Mouse (Mus musculus) adrenal gland, adult (tissue): ENCODE data around the gene Polr2b.

ENCODE experiments used
- DNase-seq, 2 experiments: peaks; one replicate each; pipeline ENCODE4 v3.0.0; 2022 to 2023; ENCODE audit warnings: low spot score in 1 of 2; ENCODE audit not compliant: inconsistent age in 2 of 2

Polr2b gene

DNA sequence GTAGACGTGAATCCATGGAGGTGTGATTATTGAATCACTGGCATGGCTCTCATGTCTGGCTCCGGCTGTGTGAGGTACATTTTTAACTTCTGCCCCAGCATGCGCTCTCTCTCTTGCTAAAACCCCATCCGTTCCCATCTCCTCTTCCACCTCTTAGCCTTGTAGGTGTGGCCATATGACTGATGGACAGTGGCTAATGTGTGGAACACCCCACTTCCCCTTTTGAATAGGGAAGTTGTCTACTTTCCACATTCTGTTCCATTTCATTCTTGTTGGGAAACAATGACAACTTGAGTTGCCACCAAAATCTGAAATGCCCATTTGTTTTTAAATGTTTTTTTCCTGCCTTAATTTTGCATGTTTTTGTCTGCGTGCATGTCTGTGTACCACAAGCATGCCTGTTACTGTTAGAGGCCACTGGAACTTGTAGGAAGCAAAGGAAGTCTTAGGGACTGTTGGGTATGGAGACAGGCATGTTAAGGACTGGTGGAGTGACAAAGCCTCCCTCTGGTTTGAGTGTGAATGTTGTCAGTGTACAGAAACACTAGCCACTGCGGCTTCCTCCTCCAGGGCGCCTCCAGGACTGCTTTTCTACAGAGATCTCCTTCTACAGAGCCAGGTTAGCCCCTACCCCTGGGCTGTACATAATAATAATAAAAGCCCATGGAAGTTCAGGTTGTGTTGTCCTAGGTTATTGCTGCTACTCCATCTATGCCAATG lies 17.0 kb upstream of the Polr2b start:
- no peak for DNase-seq

GRCm38 (mm10) chr5:77299486-77299885 lies 10.5 kb upstream of the Polr2b start:
- DNase-seq = no peak

DNA sequence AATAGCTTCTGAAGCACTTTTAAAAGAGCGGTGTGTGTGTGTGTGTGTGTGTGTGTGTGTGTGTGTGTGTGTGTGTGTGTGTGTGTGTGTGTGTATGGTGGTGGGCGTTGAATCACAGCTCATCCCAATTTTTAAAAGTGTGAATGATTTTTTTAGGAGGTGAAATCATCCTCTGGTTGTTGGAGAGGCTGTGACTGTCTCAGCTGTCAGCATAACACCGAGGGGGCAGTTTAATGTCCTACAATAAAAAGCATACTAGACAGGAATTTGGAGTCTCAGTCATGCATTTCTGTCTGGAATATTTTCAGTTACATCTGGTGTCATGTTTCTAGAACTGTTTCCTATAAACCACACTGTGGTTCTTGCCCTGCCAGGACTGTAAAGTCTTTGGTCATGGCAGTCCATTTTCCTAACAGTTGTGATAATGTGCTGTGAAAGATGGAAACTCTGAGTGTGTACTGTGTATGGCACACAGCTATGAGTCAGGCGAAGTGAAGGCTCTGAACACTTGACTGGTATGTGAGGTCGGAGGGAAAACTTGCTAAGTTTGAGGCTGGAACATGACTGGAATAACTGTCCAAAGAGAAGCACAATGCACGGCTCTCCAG lies 8.5 kb upstream of the Polr2b start:
- no peak for DNase-seq

GRCm38 (mm10) chr5:77307821-77308553 lies 2.0 kb upstream of the Polr2b start:
- DNase-seq = no peak

DNA sequence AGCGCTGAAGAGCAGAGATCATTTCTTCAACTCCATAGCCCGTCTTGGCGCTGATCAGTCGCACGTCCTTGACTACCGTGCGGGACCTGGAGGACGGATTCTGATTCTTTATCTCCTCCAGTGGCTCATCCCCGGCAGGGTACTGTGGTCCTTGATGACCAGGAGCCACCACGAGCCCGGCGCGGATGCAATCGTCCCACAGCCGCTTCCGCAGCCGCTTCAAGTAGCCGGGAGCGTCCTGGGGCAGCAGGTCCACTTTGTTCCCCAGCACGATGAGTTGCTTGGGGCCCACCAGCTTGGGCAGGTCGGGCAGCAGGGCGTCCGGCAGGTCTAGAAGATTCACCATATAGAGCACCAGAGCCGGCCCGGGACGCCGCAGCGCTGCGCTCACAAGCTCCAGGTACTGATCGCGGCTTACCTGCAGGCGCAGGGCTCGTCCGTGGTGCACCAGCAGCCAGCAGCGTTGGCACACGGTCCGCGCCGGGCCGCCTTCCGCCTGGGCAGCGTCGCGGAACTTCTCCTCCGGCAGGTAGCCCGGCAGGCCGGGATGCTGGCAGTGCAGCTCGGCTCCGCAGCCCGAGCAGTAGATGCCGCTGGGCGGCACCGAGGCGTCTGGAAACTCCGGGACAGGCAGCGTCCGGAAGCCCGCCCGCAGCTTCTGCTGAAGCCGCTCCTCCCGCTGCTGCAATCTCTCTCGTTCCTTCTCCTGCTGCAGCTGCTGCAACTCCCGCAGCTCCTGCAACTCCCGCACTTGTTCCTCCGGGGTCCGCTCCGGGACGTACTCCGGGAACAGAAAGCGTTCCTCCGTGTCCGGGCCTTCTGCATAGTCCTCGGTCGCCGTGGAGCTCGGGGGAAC lies 668 bp upstream of the Polr2b start:
- DNase-seq = peak in 1 of 2 experiments; percentile 66

DNA sequence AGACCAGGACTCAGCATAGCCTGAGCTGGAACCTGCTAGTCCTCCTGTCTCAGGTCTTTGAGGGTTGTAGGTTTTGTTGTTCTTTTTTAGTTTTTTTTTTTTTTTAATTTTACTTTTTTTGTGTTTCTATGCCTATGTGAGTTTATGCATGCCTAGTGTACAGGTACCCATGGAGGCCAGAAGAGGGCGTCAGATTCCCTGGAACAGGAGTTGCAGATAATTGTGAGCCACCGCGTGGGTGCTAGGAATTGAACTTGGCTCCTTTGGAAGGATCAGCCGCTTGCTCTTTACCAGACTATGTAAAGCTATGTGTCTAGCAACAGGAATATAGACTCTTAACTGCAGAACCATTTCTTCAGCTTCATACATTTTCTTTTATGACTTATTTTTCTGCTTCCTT lies 4.3 kb downstream of the Polr2b start:
- DNase-seq = no peak

DNA sequence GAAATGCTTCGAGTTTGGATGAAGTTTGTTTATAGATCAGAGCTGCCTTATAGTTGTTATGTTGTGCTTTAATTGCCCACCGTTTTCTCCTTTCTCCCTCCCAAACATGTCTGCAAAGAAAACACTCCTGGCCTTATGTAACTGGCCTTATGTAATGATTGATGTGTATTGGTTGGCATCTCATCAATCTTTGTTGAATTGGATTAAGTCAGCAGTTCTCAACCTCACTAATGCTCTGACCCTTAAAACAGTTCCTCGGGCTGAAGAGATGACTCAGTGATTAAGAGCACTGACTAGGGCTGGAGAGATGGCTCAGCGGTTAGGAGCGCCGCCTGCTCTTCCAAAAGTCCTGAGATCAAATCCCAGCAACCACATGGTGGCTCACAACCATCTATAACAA lies 5.0 kb downstream of the Polr2b start:
- peak in 1 of 2 experiments; percentile 35 for DNase-seq

DNA sequence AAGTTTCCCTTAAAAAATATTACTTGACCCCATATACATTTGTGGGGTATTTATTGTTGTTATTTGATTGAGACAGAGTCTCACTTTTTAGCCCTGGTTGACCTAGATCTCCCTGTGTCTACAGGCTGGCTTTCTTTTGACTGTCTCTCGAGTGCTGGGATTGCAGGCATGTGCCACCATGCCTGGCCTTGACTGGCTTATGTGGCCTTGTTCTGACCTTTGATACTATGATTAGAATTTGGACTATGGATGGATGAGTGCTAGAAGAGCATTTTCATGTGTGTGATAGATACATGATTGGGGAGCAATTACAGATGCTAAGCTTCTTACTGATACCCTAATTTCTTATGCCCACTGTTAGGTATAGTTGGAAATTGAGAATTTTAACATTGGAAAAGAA lies 15.0 kb downstream of the Polr2b start:
- DNase-seq = peak; percentile 21 to 58

DNA sequence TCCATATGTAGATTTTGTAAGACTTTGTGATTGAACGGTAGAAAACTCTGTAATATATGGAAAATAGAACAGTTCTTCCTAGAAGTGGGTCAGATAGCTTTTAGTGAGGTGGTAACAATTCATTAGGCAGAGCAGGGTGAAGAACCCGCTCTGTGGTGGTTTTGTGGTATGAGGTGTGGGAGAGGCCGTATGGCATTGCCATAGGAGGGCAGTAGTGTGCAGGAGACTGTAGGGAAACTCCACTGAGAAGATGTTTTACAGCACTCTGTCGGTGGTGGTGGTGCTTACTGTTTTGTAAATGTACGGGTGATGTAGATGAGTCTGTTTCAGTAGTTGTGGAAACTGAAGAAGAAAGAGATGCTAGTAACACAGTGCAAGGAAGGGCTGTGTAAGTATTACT lies 20.2 kb downstream of the Polr2b start:
- DNase-seq = no peak

GRCm38 (mm10) chr5:77340033-77340432 lies 30.1 kb downstream of the Polr2b start:
- no peak for DNase-seq

GRCm38 (mm10) chr5:77348901-77349300 lies 39.0 kb downstream of the Polr2b start:
- peak; percentile 47 to 78 for DNase-seq

DNA sequence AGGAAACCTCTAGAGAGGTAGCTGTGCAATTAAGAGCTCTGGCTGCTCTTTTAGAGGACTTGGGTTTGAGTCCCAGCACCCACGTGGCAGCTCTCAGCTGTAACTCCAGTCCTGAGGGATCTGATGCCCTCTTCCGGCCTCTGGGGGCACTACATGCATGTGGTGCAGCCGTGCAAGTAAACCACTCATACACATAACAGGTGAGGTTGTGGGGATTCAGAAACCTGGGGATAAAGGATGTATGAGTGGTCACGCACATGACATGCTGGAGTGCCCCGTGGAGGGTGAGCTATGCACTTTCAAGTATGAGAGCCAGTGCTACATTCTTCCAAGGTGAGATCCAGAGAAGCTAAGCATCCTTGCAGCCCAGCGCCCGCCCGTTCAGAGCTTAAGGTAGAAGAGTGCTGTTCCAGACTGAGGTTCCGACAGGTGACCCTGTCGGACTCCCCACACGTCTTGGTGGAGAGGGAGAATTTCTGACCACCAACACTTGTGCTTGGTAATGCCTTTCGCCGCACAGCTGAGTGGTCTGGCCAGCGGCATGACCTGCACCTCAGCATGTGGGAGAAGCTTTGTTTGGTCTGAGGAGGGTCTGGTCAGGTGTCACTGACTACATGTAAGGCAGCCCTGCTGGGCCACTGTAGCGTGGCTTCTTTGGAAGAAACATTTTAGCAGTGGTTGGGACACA lies 40.2 kb downstream of the Polr2b start:
- peak in 1 of 2 experiments; percentile 46 for DNase-seq

DNA sequence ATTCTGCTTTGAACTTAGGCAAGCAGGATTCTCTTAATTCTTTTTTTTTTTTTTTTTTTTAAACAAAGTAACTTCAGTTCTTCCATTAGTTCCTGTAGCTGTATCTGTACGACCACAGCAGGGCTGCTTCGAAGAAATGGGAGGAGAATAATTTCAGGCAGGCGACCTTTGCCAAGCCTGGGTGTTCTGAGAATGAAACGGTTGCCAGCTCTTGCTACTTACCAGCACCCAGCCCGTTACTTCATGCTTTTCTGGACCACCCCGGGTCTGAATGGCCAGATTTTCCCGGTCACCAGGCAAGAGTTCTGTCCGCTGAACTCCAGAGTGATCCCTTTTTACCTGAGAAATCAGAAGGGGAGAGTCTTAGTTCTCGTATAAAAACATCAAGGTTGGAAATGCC lies 41.7 kb downstream of the Polr2b start:
- DNase-seq = no peak

DNA sequence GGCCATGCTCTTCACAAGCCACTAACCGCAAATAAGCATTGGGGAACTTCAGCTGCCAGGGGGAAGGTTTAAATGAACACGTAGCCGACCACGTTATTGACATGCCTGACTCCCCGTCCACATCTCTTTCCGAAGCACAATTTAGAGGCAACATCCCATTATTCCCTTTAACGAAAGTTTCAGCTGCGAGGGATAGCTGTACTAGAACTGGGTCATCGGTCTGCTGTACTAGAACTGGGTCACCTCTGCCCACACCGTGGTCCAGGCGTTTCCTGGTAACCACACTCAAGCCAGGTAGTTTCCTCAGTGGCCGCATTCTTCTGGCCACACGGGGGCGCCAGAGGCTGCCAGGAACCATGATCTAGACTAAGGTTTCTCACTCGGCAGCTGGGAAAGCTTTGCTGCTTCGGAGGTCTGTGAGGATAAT lies 44.4 kb downstream of the Polr2b start:
- peak; percentile 85 to 96 for DNase-seq

GRCm38 (mm10) chr5:77355307-77356265 lies 45.6 kb downstream of the Polr2b start:
- peak; percentile 74 to 88 for DNase-seq

GRCm38 (mm10) chr5:77357405-77358149 lies 47.6 kb downstream of the Polr2b start:
- DNase-seq = peak; percentile 89 to 96

GRCm38 (mm10) chr5:77358347-77358746 lies 48.4 kb downstream of the Polr2b start:
- DNase-seq = peak; percentile 68 to 88

- no peak for DNase-seq
Measured at GRCm38 (mm10) chr5:77359971-77360370, 50.0 kb downstream of the Polr2b start.

DNA sequence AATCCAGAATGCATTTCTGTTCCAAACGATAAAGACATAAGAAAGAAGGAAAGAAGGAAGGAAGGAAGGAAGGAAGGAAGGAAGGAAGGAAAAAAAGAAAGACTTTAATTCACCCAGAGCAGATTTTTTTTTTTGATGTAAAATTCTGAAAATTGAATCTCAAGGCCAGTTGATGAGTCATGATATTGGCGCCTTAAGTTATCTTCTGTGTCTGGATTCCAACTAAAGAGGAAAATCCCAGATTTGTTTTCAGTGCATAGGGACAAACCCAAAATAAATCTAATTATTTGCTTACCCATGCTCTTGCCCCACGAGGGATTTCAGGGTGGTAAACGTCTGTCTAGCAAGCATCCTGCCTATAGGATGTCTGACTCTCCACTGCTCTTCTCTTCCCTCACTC lies 51.1 kb downstream of the Polr2b start:
- DNase-seq = peak in 1 of 2 experiments; percentile 63
